Mouse (Mus musculus): Measurements from ENCODE around the gene Vps33b. TPM values are rescaled to one million over a fixed set of nuclear protein-coding genes. Genes with fewer than 3 reads are reported as not detected.
A peak's percentile ranks its signal among the peaks of the same experiment; 100 is the strongest.

Gene Vps33b
- 12.3 and 13.4 TPM in 2 replicates for polyA plus RNA-seq (2014; fragmentation: Nextera tagmentation; extraction: Ambion mirVana)

DNA sequence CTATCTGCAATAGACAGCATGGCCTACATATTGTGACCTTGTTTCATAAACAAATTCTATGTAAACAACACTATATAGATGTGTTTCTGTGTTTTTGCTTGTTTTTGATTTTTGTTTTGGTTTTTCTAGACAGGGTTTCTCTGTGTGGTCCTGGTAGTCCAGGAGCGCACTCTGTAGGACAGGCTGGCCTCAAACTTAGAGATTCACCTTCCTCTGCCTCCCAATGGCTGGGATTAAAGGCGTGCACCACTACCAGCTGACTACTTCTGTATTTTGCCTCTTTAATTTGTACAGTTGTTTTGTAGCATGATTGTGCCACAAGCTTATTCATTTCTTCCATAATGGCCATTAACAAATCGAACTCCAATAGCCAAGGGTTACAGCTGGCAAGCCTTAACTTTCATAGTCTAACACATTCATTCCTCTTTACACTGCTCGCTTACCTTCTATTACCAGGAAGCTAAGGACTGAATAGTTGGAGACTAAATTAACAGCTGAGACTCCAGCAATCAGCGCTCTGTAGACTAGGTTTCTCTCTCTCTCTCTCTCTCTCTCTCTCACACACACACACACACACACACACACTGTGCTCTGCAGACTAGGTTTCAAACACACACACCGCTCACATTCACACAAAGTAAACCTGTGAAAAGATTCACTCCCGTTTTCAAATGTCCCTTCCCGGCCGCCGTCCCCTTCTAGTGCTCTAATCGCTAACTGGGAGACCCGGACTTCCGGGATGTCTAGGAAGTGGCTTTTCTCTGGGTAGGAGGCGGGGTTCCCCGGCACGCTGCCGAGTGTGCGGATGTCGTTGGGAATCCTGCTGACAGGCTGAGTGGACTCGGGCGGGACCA, at the start of gene Vps33b:
Gene Vps33b, plus strand, starts transcription at position 753 of the 854 bp plus-strand sequence.
- Histone ChIP-seq H3K27ac (ENCODE audit: low read depth, low read length) (peak within 1 kb of the TSS; percentile 78), H3K4me1 (ENCODE audit: control insufficient read depth, insufficient read depth, low read length) (peaks cover 11% of the 10 kb centered on the region), H3K4me3 (ENCODE audit: low read depth, low read length) (peak within 1 kb of the TSS; percentile 87), H3K4me2 (peak within 1 kb of the TSS; percentile 95), H3K9ac (ENCODE audit: low read depth, low read length) (peak within 1 kb of the TSS; percentile 85), H3K9me3 (replicated peaks; ENCODE audit: control insufficient read depth, low read length) (0 out of 2 replicates have a peak, but pooled peaks cover under 1% of the 10 kb centered on the region), H3K36me3 (ENCODE audit: control insufficient read depth, insufficient read depth, low read length) (peaks cover 15% of the 10 kb centered on the region), H3K27me3 (ENCODE audit: control insufficient read depth, insufficient read depth, low read length) (no peaks in the 10 kb centered on the region)
- peak; percentile 86 for ATAC-seq (replicated peaks; ENCODE audit: insufficient number of reproducible peaks, low FRiP score, low TSS enrichment)
- 3% methylated on average over 21 of the region's 21 CpGs for WGBS (ENCODE audit: insufficient replicate concordance)

DNA sequence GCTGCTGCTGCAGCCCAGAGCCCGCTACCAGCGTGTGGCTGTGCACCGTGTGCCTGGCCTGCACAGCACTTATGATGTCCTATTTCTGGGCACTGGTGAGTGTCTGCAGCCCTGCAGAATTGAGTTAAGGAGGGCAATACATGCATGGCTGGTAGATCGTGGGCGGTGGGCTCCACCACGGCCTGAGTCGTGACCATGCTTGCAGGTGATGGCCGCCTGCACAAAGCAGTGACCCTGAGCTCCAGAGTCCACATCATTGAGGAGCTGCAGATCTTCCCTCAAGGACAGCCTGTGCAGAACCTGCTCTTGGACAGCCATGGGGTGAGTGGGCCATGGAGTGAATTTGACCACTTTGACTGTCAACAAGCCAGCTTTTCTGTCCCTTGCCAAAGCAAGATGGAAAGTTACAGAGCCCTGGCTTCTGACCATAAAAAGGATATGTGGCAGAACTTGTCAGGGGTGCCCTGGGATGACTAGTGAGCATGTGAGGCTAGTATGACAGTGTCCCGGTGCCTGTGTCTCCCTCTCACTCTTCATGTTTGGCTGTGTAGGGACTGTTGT, 49.1 kb upstream of the Vps33b start:
- H3K36me3 ChIP-seq (ENCODE audit: control insufficient read depth, insufficient read depth, low read length) = peaks cover 29% of the 10 kb centered on the region
- ATAC-seq (replicated peaks; ENCODE audit: insufficient number of reproducible peaks, low FRiP score, low TSS enrichment) = no peak
- WGBS (ENCODE audit: insufficient replicate concordance) = 91% methylated on average over 9 of the region's 9 CpGs

GRCm38 (mm10) chr7:80221179-80221750, 48.2 kb upstream of the Vps33b start:
- Histone ChIP-seq H3K27ac (ENCODE audit: low read depth, low read length) (no peak overlapping the region), H3K9ac (ENCODE audit: low read depth, low read length) (no peak overlapping the region), H3K36me3 (ENCODE audit: control insufficient read depth, insufficient read depth, low read length) (peaks cover 32% of the 10 kb centered on the region), H3K9me3 (replicated peaks; ENCODE audit: control insufficient read depth, low read length) (no peaks in the 10 kb centered on the region), H3K4me1 (ENCODE audit: control insufficient read depth, insufficient read depth, low read length) (no peaks in the 10 kb centered on the region), H3K27me3 (ENCODE audit: control insufficient read depth, insufficient read depth, low read length) (no peaks in the 10 kb centered on the region), H3K4me3 (ENCODE audit: low read depth, low read length) (no peak overlapping the region), H3K4me2 (no peak overlapping the region)
- ATAC-seq (replicated peaks; ENCODE audit: insufficient number of reproducible peaks, low FRiP score, low TSS enrichment) = no peak
- 82% methylated on average over 4 of the region's 4 CpGs for WGBS (ENCODE audit: insufficient replicate concordance)

More for the DNA sequence above, 49.1 kb upstream of the Vps33b start:
- no peak overlapping the region for H3K4me3 ChIP-seq (ENCODE audit: low read depth, low read length)
- H3K9me3 ChIP-seq (replicated peaks; ENCODE audit: control insufficient read depth, low read length) = no peaks in the 10 kb centered on the region
- no peaks in the 10 kb centered on the region for H3K27me3 ChIP-seq (ENCODE audit: control insufficient read depth, insufficient read depth, low read length)
- H3K4me2 ChIP-seq = no peak overlapping the region
- H3K27ac ChIP-seq (ENCODE audit: low read depth, low read length) = no peak overlapping the region
- H3K4me1 ChIP-seq (ENCODE audit: control insufficient read depth, insufficient read depth, low read length) = no peaks in the 10 kb centered on the region
- no peak overlapping the region for H3K9ac ChIP-seq (ENCODE audit: low read depth, low read length)

GRCm38 (mm10) chr7:80227065-80227464, 42.4 kb upstream of the Vps33b start:
- Histone ChIP-seq H3K9me3 (replicated peaks; ENCODE audit: control insufficient read depth, low read length) (no peaks in the 10 kb centered on the region), H3K27ac (ENCODE audit: low read depth, low read length) (no peak overlapping the region), H3K4me2 (no peak overlapping the region), H3K4me3 (ENCODE audit: low read depth, low read length) (no peak overlapping the region), H3K36me3 (ENCODE audit: control insufficient read depth, insufficient read depth, low read length) (peaks cover 20% of the 10 kb centered on the region; the same call in 1 of the 2 replicates), H3K9ac (ENCODE audit: low read depth, low read length) (no peak overlapping the region), H3K4me1 (ENCODE audit: control insufficient read depth, insufficient read depth, low read length) (peaks cover 7% of the 10 kb centered on the region; the same call in 1 of the 2 replicates), H3K27me3 (ENCODE audit: control insufficient read depth, insufficient read depth, low read length) (no peaks in the 10 kb centered on the region)
- WGBS (ENCODE audit: insufficient replicate concordance) = 95% methylated on average over 4 of the region's 4 CpGs
- ATAC-seq (replicated peaks; ENCODE audit: insufficient number of reproducible peaks, low FRiP score, low TSS enrichment) = no peak

GRCm38 (mm10) chr7:80230196-80230595, 39.3 kb upstream of the Vps33b start:
- H3K36me3 ChIP-seq (ENCODE audit: control insufficient read depth, insufficient read depth, low read length) = peaks cover 11% of the 10 kb centered on the region; the same call in 1 of the 2 replicates
- H3K4me2 ChIP-seq = no peak overlapping the region
- no peak overlapping the region for H3K27ac ChIP-seq (ENCODE audit: low read depth, low read length)
- no peaks in the 10 kb centered on the region for H3K9me3 ChIP-seq (replicated peaks; ENCODE audit: control insufficient read depth, low read length)
- H3K4me1 ChIP-seq (ENCODE audit: control insufficient read depth, insufficient read depth, low read length) = peaks cover 11% of the 10 kb centered on the region
- H3K4me3 ChIP-seq (ENCODE audit: low read depth, low read length) = no peak overlapping the region
- no peaks in the 10 kb centered on the region for H3K27me3 ChIP-seq (ENCODE audit: control insufficient read depth, insufficient read depth, low read length)
- no peak overlapping the region for H3K9ac ChIP-seq (ENCODE audit: low read depth, low read length)
- WGBS (ENCODE audit: insufficient replicate concordance) = 74% methylated on average over 6 of the region's 6 CpGs
- no peak for ATAC-seq (replicated peaks; ENCODE audit: insufficient number of reproducible peaks, low FRiP score, low TSS enrichment)

- peak overlapping the region; percentile 52 for H3K9ac ChIP-seq (ENCODE audit: low read depth, low read length)
- peaks cover 11% of the 10 kb centered on the region for H3K4me1 ChIP-seq (ENCODE audit: control insufficient read depth, insufficient read depth, low read length)
- peak; percentile 12; the same call in 1 of the 2 replicates for ATAC-seq (replicated peaks; ENCODE audit: insufficient number of reproducible peaks, low FRiP score, low TSS enrichment)
- no peaks in the 10 kb centered on the region for H3K9me3 ChIP-seq (replicated peaks; ENCODE audit: control insufficient read depth, low read length)
- peak overlapping the region; percentile 77 for H3K4me2 ChIP-seq
- 1% methylated on average over 29 of the region's 29 CpGs for WGBS (ENCODE audit: insufficient replicate concordance)
- no peaks in the 10 kb centered on the region for H3K27me3 ChIP-seq (ENCODE audit: control insufficient read depth, insufficient read depth, low read length)
- H3K4me3 ChIP-seq (ENCODE audit: low read depth, low read length) = peak overlapping the region; percentile 78
- H3K27ac ChIP-seq (ENCODE audit: low read depth, low read length) = peak overlapping the region; percentile 55
- peaks cover 4% of the 10 kb centered on the region; the same call in 1 of the 2 replicates for H3K36me3 ChIP-seq (ENCODE audit: control insufficient read depth, insufficient read depth, low read length)
Observed at GRCm38 (mm10) chr7:80231971-80232488, 37.4 kb upstream of the Vps33b start.

DNA sequence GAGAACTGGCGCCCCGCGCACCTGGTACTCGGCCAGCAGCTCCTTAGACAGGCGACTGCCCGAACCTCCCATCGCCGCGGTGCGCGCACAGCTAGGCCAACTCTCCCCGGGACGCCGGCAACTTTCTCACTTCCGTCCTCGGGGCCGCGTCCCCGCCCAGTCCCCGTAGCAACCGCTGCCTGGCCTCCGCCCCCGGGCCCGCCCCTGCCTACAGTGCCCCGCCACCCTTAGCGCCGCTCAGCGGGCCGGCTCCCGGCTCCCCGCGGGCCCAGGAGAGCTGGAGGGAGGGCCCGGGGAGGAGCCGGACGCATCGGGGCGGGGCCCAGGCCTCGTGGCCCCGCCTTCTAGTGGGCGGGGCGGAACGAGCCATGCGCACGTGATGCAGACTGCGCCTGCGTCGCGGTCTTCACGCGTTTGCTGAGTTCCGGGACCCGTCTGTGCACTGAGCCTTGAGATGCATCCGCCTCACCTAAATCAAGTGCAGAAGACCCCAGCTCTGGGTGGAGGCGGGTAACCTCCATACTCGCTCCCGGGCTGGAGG, 36.9 kb upstream of the Vps33b start, which contains the start of the genes Cib1 and Gdpgp1:
Gene Cib1, minus strand, starts transcription at position 325 of the 541 bp plus-strand sequence.
Gene Gdpgp1, plus strand, starts transcription at position 377 of the 541 bp plus-strand sequence.
- Histone ChIP-seq H3K27me3 (ENCODE audit: control insufficient read depth, insufficient read depth, low read length) (no peaks in the 10 kb centered on the region), H3K36me3 (ENCODE audit: control insufficient read depth, insufficient read depth, low read length) (peaks cover 2% of the 10 kb centered on the region; the same call in 1 of the 2 replicates), H3K27ac (ENCODE audit: low read depth, low read length) (peak within 1 kb of the TSS; percentile 55), H3K4me1 (ENCODE audit: control insufficient read depth, insufficient read depth, low read length) (peaks cover 11% of the 10 kb centered on the region), H3K9me3 (replicated peaks; ENCODE audit: control insufficient read depth, low read length) (no peaks in the 10 kb centered on the region), H3K4me3 (ENCODE audit: low read depth, low read length) (peak within 1 kb of the TSS; percentile 78), H3K4me2 (peak within 1 kb of the TSS; percentile 77), H3K9ac (ENCODE audit: low read depth, low read length) (peak within 1 kb of the TSS; percentile 82)
- WGBS (ENCODE audit: insufficient replicate concordance) = under 1% methylated on average over 48 of the region's 56 CpGs
- ATAC-seq (replicated peaks; ENCODE audit: insufficient number of reproducible peaks, low FRiP score, low TSS enrichment) = peak; percentile 100

GRCm38 (mm10) chr7:80233799-80234198, 35.6 kb upstream of the Vps33b start:
- 66% methylated on average over 9 of the region's 9 CpGs for WGBS (ENCODE audit: insufficient replicate concordance)
- Histone ChIP-seq H3K4me3 (ENCODE audit: low read depth, low read length) (no peak overlapping the region), H3K27me3 (ENCODE audit: control insufficient read depth, insufficient read depth, low read length) (no peaks in the 10 kb centered on the region), H3K27ac (ENCODE audit: low read depth, low read length) (no peak overlapping the region), H3K4me1 (ENCODE audit: control insufficient read depth, insufficient read depth, low read length) (peaks cover 11% of the 10 kb centered on the region), H3K9ac (ENCODE audit: low read depth, low read length) (no peak overlapping the region; the same call in 1 of the 2 replicates), H3K4me2 (peak overlapping the region; percentile 77), H3K36me3 (ENCODE audit: control insufficient read depth, insufficient read depth, low read length) (peaks cover 3% of the 10 kb centered on the region; the same call in 1 of the 2 replicates), H3K9me3 (replicated peaks; ENCODE audit: control insufficient read depth, low read length) (no peaks in the 10 kb centered on the region)
- no peak for ATAC-seq (replicated peaks; ENCODE audit: insufficient number of reproducible peaks, low FRiP score, low TSS enrichment)
